Mouse (Mus musculus) liver, adult 2 months (tissue): ENCODE measurements around the gene Samd4b.

Experiments
- CTCF ChIP-seq: fragments of 200-500 bp; IDR thresholded peaks from 2 replicates; pipeline ENCODE4 v1.5.1; 2011; ENCODE audit warnings: low read depth, low read length, control low read depth
- POLR2A ChIP-seq: fragments of 200-500 bp; IDR thresholded peaks from 2 replicates; pipeline ENCODE4 v1.6.1; 2011; ENCODE audit warnings: low read length, control low read depth; ENCODE audit not compliant: insufficient read depth; ENCODE audit errors: extremely low read depth

- TF ChIP-seq CTCF (no peak), POLR2A (no peak)
These were observed 230.2 kb downstream of the Samd4b start for GRCm38 (mm10) chr7:28367663-28368275.
